Mouse (Mus musculus) forebrain, embryonic 11.5 days (tissue): ENCODE measurements at regions not wholly inside any gene's neighbourhood (a gene's known extent, or its start where the extent isn't known, plus 50 kb on each side); places are given as distances from the start of the nearest gene placed in this dataset.
A peak's percentile ranks its signal among the peaks of the same experiment; 100 is the strongest.

Experiments used
- ATAC-seq: fragments of 200-750 bp; cut with Nextera tagmentation; replicated peaks from 2 replicates; pipeline ENCODE4 v1.8.0; 2017; ENCODE audit warnings: moderate TSS enrichment; ENCODE audit not compliant: low FRiP score
- DNase-seq: peaks from one replicate; pipeline ENCODE4 v3.0.0-alpha.2; 2017; ENCODE audit warnings: low spot score
- H3K27ac ChIP-seq: fragments of 300-500 bp; sonication (generic); 2 replicates; pipeline ENCODE4 v1.5.1; 2014; ENCODE audit warnings: low read depth, low read length
- H3K27me3 ChIP-seq: fragments of 300-500 bp; sonication (generic); 2 replicates; pipeline ENCODE4 v1.6.1; 2014; ENCODE audit warnings: mild to moderate bottlenecking, low read length, mixed read lengths; ENCODE audit not compliant: control insufficient read depth, insufficient read depth
- H3K36me3 ChIP-seq: fragments of 300-500 bp; sonication (generic); 2 replicates; pipeline ENCODE4 v1.6.1; 2014; ENCODE audit warnings: mild to moderate bottlenecking, low read length, moderate library complexity, mixed read lengths; ENCODE audit not compliant: control insufficient read depth, insufficient read depth
- H3K4me1 ChIP-seq: fragments of 300-500 bp; sonication (generic); replicated peaks from 2 replicates; pipeline ENCODE4 v1.6.1; 2014; ENCODE audit warnings: low read length, mixed read lengths; ENCODE audit not compliant: control insufficient read depth, insufficient read depth
- H3K4me2 ChIP-seq: fragments of 300-500 bp; sonication (generic); 2 replicates; pipeline ENCODE4 v1.6.1; 2014; ENCODE audit warnings: low read depth, mild to moderate bottlenecking, low read length, moderate library complexity, mixed read lengths; ENCODE audit not compliant: severe bottlenecking
- H3K4me3 ChIP-seq: fragments of 300-500 bp; sonication (generic); 2 replicates; pipeline ENCODE4 v1.5.1; 2014; ENCODE audit warnings: low read depth, low read length
- H3K9ac ChIP-seq: fragments of 300-500 bp; sonication (generic); 2 replicates; pipeline ENCODE4 v1.6.1; 2014; ENCODE audit warnings: low read length
- H3K9me3 ChIP-seq: fragments of 300-500 bp; sonication (generic); 2 replicates; pipeline ENCODE4 v1.6.1; 2016; ENCODE audit warnings: low read length, mixed read lengths; ENCODE audit not compliant: control insufficient read depth
- WGBS: fragments of 180-500 bp; shearing (Covaris S2); extraction: QIAGEN DNeasy Blood & Tissue Kit; methylation state at CpG from one replicate; pipeline ENCODE4 v1.1.7; 2014; 5-methylcytosine and 5-hydroxymethylcytosine counted together

- ATAC-seq (no peak), DNase-seq (no peak)
- Histone ChIP-seq H3K27me3 (no peaks in the 10 kb centered on the region), H3K27ac (no peak overlapping the region), H3K4me2 (no peak overlapping the region), H3K36me3 (no peaks in the 10 kb centered on the region), H3K4me1 (no peaks in the 10 kb centered on the region), H3K9me3 (no peaks in the 10 kb centered on the region), H3K9ac (no peak overlapping the region), H3K4me3 (no peak overlapping the region)
- 74% methylated on average over 4 of the region's 4 CpGs for WGBS
These were observed 334.2 kb upstream of the 4930583I09Rik start for GRCm38 (mm10) chr17:65169981-65170617.

GRCm38 (mm10) chr17:65146376-65146775, 310.5 kb upstream of the 4930583I09Rik start:
- no peak for ATAC-seq
- H3K4me3 ChIP-seq, result no peak overlapping the region
- H3K27me3 ChIP-seq, result no peaks in the 10 kb centered on the region
- no peak for DNase-seq
- H3K27ac ChIP-seq, result no peak overlapping the region
- no peak overlapping the region for H3K4me2 ChIP-seq
- H3K4me1 ChIP-seq, result no peaks in the 10 kb centered on the region
- H3K36me3 ChIP-seq, result no peaks in the 10 kb centered on the region
- no peak overlapping the region for H3K9ac ChIP-seq
- H3K9me3 ChIP-seq, result peaks cover 2% of the 10 kb centered on the region; the same call in 1 of the 2 replicates
- 86% methylated on average over 2 of the region's 2 CpGs for WGBS

- peak; percentile 24; the same call in 1 of the 2 replicates for ATAC-seq
- DNase-seq, result no peak
- 73% methylated on average over 5 of the region's 5 CpGs for WGBS
These were observed 278.8 kb upstream of the 4930583I09Rik start for GRCm38 (mm10) chr17:65114651-65115050.

DNA sequence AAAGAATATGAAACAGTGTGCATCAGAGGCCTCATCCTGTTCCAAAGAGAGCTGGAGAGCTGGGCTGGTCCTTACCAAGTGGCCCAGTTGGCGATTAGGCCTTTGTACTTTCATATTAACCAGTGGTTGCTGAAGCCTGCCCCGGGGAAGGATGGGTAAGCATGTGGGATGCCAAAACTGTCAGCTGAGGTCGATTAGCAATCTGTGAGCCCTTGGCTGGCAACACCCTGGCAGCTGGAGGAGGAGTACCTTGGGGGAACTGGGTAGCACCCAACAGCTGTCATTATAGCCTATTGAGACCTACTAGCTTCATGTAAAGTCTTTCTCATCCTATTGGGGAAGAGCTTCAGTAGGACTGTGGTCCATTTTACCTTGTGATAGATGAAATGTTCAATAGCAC, 277.2 kb upstream of the 4930583I09Rik start:
- 90% methylated on average over 3 of the region's 3 CpGs for WGBS
- H3K9me3 ChIP-seq, result no peaks in the 10 kb centered on the region
- no peak overlapping the region for H3K4me3 ChIP-seq
- no peaks in the 10 kb centered on the region for H3K36me3 ChIP-seq
- H3K27ac ChIP-seq, result no peak overlapping the region
- ATAC-seq (no peak), DNase-seq (no peak)
- H3K9ac ChIP-seq, result no peak overlapping the region
- no peaks in the 10 kb centered on the region for H3K27me3 ChIP-seq
- H3K4me2 ChIP-seq, result no peak overlapping the region
- no peaks in the 10 kb centered on the region for H3K4me1 ChIP-seq

More at GRCm38 (mm10) chr17:65114651-65115050, 278.8 kb upstream of the 4930583I09Rik start:
- Histone ChIP-seq H3K4me3 (no peak overlapping the region), H3K27me3 (no peaks in the 10 kb centered on the region), H3K4me1 (no peaks in the 10 kb centered on the region), H3K27ac (no peak overlapping the region), H3K9me3 (no peaks in the 10 kb centered on the region), H3K4me2 (no peak overlapping the region), H3K36me3 (no peaks in the 10 kb centered on the region), H3K9ac (no peak overlapping the region)

- no peaks in the 10 kb centered on the region for H3K9me3 ChIP-seq
- no peaks in the 10 kb centered on the region for H3K36me3 ChIP-seq
- no peak overlapping the region for H3K27ac ChIP-seq
- DNase-seq (no peak), ATAC-seq (no peak)
- no peak overlapping the region for H3K4me3 ChIP-seq
- H3K9ac ChIP-seq, result no peak overlapping the region
- H3K4me1 ChIP-seq, result no peaks in the 10 kb centered on the region
- no peak overlapping the region for H3K4me2 ChIP-seq
- no peaks in the 10 kb centered on the region for H3K27me3 ChIP-seq
- 89% methylated on average over 2 of the region's 2 CpGs for WGBS
These were observed 269.8 kb upstream of the 4930583I09Rik start for GRCm38 (mm10) chr17:65105622-65106021.

GRCm38 (mm10) chr17:65101157-65101556, 265.3 kb upstream of the 4930583I09Rik start:
- Histone ChIP-seq H3K36me3 (no peaks in the 10 kb centered on the region), H3K9me3 (no peaks in the 10 kb centered on the region), H3K4me3 (no peak overlapping the region), H3K27ac (no peak overlapping the region), H3K27me3 (no peaks in the 10 kb centered on the region), H3K4me1 (no peaks in the 10 kb centered on the region), H3K4me2 (no peak overlapping the region), H3K9ac (no peak overlapping the region)
- no peak for DNase-seq
- ATAC-seq, result no peak
- 80% methylated on average over 6 of the region's 6 CpGs for WGBS

DNA sequence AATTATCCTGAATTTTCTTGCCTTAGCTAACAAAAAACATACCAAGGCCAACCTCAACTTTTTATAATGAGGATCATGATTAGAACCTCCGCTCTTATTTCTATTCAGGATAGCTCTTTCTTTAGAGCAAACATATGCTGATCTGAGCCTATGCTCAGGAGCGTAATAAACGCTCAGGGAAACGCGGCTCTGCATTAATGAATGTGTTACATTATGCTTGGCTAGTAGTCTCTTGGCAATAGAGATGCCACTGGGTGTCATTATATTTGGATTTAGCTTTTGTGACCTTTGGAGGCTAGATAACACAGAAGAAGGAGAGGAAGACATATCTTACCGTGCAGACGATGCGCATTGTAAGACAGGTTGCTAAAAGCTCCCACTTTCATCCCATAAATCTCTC, 246.4 kb upstream of the 4930583I09Rik start:
- no peak overlapping the region for H3K4me2 ChIP-seq
- no peak overlapping the region for H3K4me3 ChIP-seq
- no peak overlapping the region for H3K27ac ChIP-seq
- no peaks in the 10 kb centered on the region for H3K27me3 ChIP-seq
- H3K4me1 ChIP-seq, result no peaks in the 10 kb centered on the region
- ATAC-seq, result no peak
- H3K9ac ChIP-seq, result no peak overlapping the region
- no peaks in the 10 kb centered on the region for H3K9me3 ChIP-seq
- DNase-seq, result no peak
- WGBS, result 84% methylated on average over 8 of the region's 8 CpGs
- no peaks in the 10 kb centered on the region for H3K36me3 ChIP-seq

GRCm38 (mm10) chr17:65081779-65082086, 245.9 kb upstream of the 4930583I09Rik start:
- ATAC-seq, result 0 out of 2 replicates have a peak, but pooled peaks have one; percentile 5
- no peak overlapping the region for H3K4me2 ChIP-seq
- WGBS, result 56% methylated on average over 2 of the region's 2 CpGs

GRCm38 (mm10) chr17:65081072-65081778, 245.4 kb upstream of the 4930583I09Rik start:
- Histone ChIP-seq H3K4me1 (no peaks in the 10 kb centered on the region), H3K4me3 (no peak overlapping the region), H3K4me2 (no peak overlapping the region), H3K9ac (no peak overlapping the region), H3K27ac (no peak overlapping the region), H3K36me3 (no peaks in the 10 kb centered on the region), H3K9me3 (no peaks in the 10 kb centered on the region), H3K27me3 (no peaks in the 10 kb centered on the region)
- ATAC-seq (peak; percentile 33; the same call in 1 of the 2 replicates), DNase-seq (no peak)
- WGBS, result 56% methylated on average over 9 of the region's 9 CpGs

More at GRCm38 (mm10) chr17:65081779-65082086, 245.9 kb upstream of the 4930583I09Rik start:
- Histone ChIP-seq H3K4me3 (no peak overlapping the region), H3K27me3 (no peaks in the 10 kb centered on the region), H3K9ac (no peak overlapping the region), H3K36me3 (no peaks in the 10 kb centered on the region), H3K4me1 (no peaks in the 10 kb centered on the region), H3K9me3 (no peaks in the 10 kb centered on the region), H3K27ac (no peak overlapping the region)
- no peak for DNase-seq
